ENCODE assay signal across 8 mouse cellular contexts in genomic region chr13:36203014-36203413, GRCm38 (mm10).
A peak's percentile ranks its signal among the peaks of the same experiment; 100 is the strongest.
DNase-seq lines count a peak whose midpoint lies in the region; ATAC-seq and TF ChIP-seq lines count a peak whose summit lies in the region.

No protein-coding gene starts in this region.

- no peak for TF ChIP-seq POLR2A in limb, embryonic 14.5 days (IDR thresholded peaks at IDR 0.05; ENCODE audit: borderline replicate concordance, extremely low read depth, insufficient read depth, insufficient read length)

- H3K9me3 ChIP-seq in heart, embryonic 15.5 days (replicated peaks), result no peaks in the 10 kb centered on the region
- no peaks in the 10 kb centered on the region for H3K9me3 ChIP-seq in limb, embryonic 14.5 days (ENCODE audit: control insufficient read depth, low read length)

- ATAC-seq in heart, embryonic 15.5 days (replicated peaks; ENCODE audit: insufficient number of reproducible peaks, insufficient read depth, low FRiP score, low read depth), result peak; percentile 47; the same call in 1 of the 2 replicates
- no peak for ATAC-seq in limb, embryonic 14.5 days (ENCODE audit: low FRiP score, low read depth)

- H3K4me1 ChIP-seq in heart, embryonic 15.5 days (replicated peaks), result no peaks in the 10 kb centered on the region
- no peaks in the 10 kb centered on the region for H3K4me1 ChIP-seq in limb, embryonic 14.5 days (ENCODE audit: control insufficient read depth, insufficient read depth, low read length)

- H3K27me3 ChIP-seq in heart, embryonic 15.5 days, result no peaks in the 10 kb centered on the region
- H3K27me3 ChIP-seq in limb, embryonic 14.5 days (ENCODE audit: control insufficient read depth, insufficient read depth, low read length), result no peaks in the 10 kb centered on the region

- H3K9ac ChIP-seq in heart, embryonic 15.5 days, result no peak overlapping the region
- no peak overlapping the region for H3K9ac ChIP-seq in limb, embryonic 14.5 days (ENCODE audit: low read depth, low read length, severe bottlenecking)

- intact Hi-C loops in heart, postnatal 36 days (cut with DNase I), result no loop called here

- no peak for DNase-seq in heart, postnatal 36 days
- DNase-seq in 416B (ENCODE audit: low read depth), result peak; percentile 90
- peak; percentile 53 to 85 for DNase-seq in adrenal gland, adult (ENCODE audit: inconsistent age in 2 of 2, low spot score in 1 of 2)
- DNase-seq in limb, embryonic 14.5 days (ENCODE audit: low spot score), result peak; percentile 14
- DNase-seq in layer of hippocampus, postnatal 10 days (ENCODE audit: low spot score in 2 of 2), result no peak
- DNase-seq in urinary bladder, postnatal 4 days (ENCODE audit: low spot score in 2 of 2), result no peak
- DNase-seq in cerebellum, adult 9-10 months, result no peak

- H3K27ac ChIP-seq in heart, embryonic 15.5 days, result no peak overlapping the region
- H3K27ac ChIP-seq in limb, embryonic 14.5 days (replicated peaks; ENCODE audit: low read depth, low read length), result no peak overlapping the region

- H3K4me2 ChIP-seq in heart, embryonic 15.5 days, result no peak overlapping the region
- no peak overlapping the region for H3K4me2 ChIP-seq in limb, embryonic 14.5 days (replicated peaks; ENCODE audit: low read depth, low read length, severe bottlenecking)

- no peaks in the 10 kb centered on the region for H3K36me3 ChIP-seq in heart, embryonic 15.5 days
- H3K36me3 ChIP-seq in limb, embryonic 14.5 days (ENCODE audit: control insufficient read depth, insufficient read depth, low read length), result no peaks in the 10 kb centered on the region

- H3K4me3 ChIP-seq in heart, embryonic 15.5 days, result no peak overlapping the region
- H3K4me3 ChIP-seq in limb, embryonic 14.5 days (replicated peaks; ENCODE audit: low read length), result no peak overlapping the region

- WGBS in heart, embryonic 15.5 days, result 82% methylated on average over 6 of the region's 6 CpGs
- 87% methylated on average over 6 of the region's 6 CpGs for WGBS in limb, embryonic 14.5 days

Comparison
In these comparisons a context has a peak if more than half of its experiments do, and no peak if none do; other contexts are left out.
1. DNase-seq: peak in 416B (single experiment), adrenal gland, adult (2 of 2) and limb, embryonic 14.5 days (single experiment); none in heart, postnatal 36 days (0 of 2), layer of hippocampus, postnatal 10 days (0 of 2), urinary bladder, postnatal 4 days (0 of 2) and cerebellum, adult 9-10 months (single experiment).